Mouse (Mus musculus): ENCODE measurements at regions not wholly inside any gene's neighbourhood (a gene's known extent, or its start where the extent isn't known, plus 50 kb on each side); places are given as distances from the start of the nearest gene placed in this dataset.

DNA sequence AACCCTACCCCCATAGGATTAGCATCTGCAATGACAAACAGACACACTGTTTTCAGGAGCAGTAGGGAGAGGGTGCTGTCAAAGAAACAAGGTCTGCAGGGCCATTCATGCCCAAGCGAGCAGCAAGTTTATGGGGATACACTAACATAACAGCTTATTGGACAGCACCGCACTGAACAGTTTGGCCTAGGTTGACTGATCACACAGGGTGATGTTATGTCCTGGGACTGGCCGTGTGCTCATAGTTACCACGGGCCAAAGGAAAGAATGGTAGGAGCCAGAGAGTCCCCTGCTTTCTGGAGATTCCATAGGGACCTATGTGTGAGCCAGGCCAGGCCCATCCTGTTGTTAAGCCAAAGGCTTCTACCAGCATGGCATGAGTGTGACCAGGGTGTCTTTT is 102.8 kb downstream of the Ndufa10 start:
- peaks cover 6% of the 10 kb centered on the region; the same call in 1 of the 2 replicates for H3K4me1 ChIP-seq (ENCODE audit: control insufficient read depth, insufficient read depth, low read length)
- no peak overlapping the region for H3K4me3 ChIP-seq (ENCODE audit: low read length)
- H3K27ac ChIP-seq (ENCODE audit: low read depth, low read length), result no peak overlapping the region
- no peaks in the 10 kb centered on the region for H3K27me3 ChIP-seq (ENCODE audit: control insufficient read depth, insufficient read depth, low read length)
- no peak overlapping the region for H3K4me2 ChIP-seq (replicated peaks; ENCODE audit: low read depth, low read length)
- no peaks in the 10 kb centered on the region for H3K9me3 ChIP-seq (ENCODE audit: control insufficient read depth, low read length)
- 51% methylated on average over 4 of the region's 4 CpGs for WGBS
- no peaks in the 10 kb centered on the region for H3K36me3 ChIP-seq (ENCODE audit: control insufficient read depth, insufficient read depth, low read length)
- ATAC-seq (ENCODE audit: low FRiP score, low TSS enrichment), result no peak
- no peak overlapping the region for H3K9ac ChIP-seq (ENCODE audit: low read depth, low read length)

- no peak for ATAC-seq (ENCODE audit: low FRiP score, low TSS enrichment)
- Histone ChIP-seq H3K4me3 (ENCODE audit: low read length) (no peak overlapping the region), H3K4me2 (replicated peaks; ENCODE audit: low read depth, low read length) (no peak overlapping the region), H3K9me3 (ENCODE audit: control insufficient read depth, low read length) (no peaks in the 10 kb centered on the region), H3K9ac (ENCODE audit: low read depth, low read length) (no peak overlapping the region), H3K27me3 (ENCODE audit: control insufficient read depth, insufficient read depth, low read length) (no peaks in the 10 kb centered on the region), H3K4me1 (ENCODE audit: control insufficient read depth, insufficient read depth, low read length) (peaks cover 6% of the 10 kb centered on the region; the same call in 1 of the 2 replicates), H3K27ac (ENCODE audit: low read depth, low read length) (no peak overlapping the region), H3K36me3 (ENCODE audit: control insufficient read depth, insufficient read depth, low read length) (no peaks in the 10 kb centered on the region)
- 84% methylated on average over 5 of the region's 5 CpGs for WGBS
Measured at GRCm38 (mm10) chr1:92369972-92370371, 103.7 kb downstream of the Ndufa10 start.

GRCm38 (mm10) chr1:92366249-92366648 is 107.4 kb downstream of the Ndufa10 start:
- Histone ChIP-seq H3K4me2 (replicated peaks; ENCODE audit: low read depth, low read length) (no peak overlapping the region), H3K4me1 (ENCODE audit: control insufficient read depth, insufficient read depth, low read length) (no peaks in the 10 kb centered on the region)
- 71% methylated on average over 5 of the region's 5 CpGs for WGBS

DNA sequence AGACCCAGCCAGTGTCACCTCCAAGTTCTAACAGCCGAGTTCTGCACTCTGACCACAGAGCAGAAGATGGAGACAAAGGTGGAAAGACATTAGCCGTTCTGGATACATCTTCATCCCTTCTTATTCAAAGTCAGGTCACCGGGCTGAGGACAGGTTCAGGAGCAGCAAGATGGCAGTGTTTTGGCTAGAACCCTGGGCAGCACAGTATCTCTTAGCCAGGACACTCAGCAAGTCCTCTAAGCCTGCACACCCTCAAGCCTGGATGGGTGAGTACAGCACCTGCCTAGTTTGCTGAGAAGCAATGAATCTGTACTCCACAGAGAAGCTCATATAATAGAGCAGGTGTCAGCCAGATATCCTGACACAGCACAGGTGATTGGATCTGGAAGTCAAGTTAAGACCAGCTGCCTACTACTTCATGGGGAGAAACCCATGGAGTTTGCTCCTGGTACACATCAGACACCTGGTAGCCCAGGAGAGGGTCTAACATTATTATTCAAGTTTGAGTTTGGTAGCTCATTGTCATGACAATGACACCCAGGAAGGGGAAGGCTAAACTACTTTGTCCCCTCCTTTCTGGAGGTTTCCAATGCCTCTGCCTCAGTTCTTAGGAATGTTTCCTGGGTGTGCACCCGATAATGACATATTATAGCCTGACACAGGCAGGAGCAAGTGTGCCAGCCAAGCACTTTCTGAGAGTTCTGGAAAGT is 108.1 kb downstream of the Ndufa10 start:
- WGBS, result 76% methylated on average over 4 of the region's 4 CpGs
- Histone ChIP-seq H3K4me3 (ENCODE audit: low read length) (no peak overlapping the region), H3K4me1 (ENCODE audit: control insufficient read depth, insufficient read depth, low read length) (no peaks in the 10 kb centered on the region), H3K4me2 (replicated peaks; ENCODE audit: low read depth, low read length) (no peak overlapping the region), H3K9me3 (ENCODE audit: control insufficient read depth, low read length) (no peaks in the 10 kb centered on the region), H3K36me3 (ENCODE audit: control insufficient read depth, insufficient read depth, low read length) (no peaks in the 10 kb centered on the region), H3K27me3 (ENCODE audit: control insufficient read depth, insufficient read depth, low read length) (no peaks in the 10 kb centered on the region; the same call in 1 of the 2 replicates), H3K9ac (ENCODE audit: low read depth, low read length) (no peak overlapping the region), H3K27ac (ENCODE audit: low read depth, low read length) (no peak overlapping the region)
- no peak for ATAC-seq (ENCODE audit: low FRiP score, low TSS enrichment)

More at GRCm38 (mm10) chr1:92366249-92366648, 107.4 kb downstream of the Ndufa10 start:
- H3K4me3 ChIP-seq (ENCODE audit: low read length), result no peak overlapping the region
- no peak overlapping the region for H3K27ac ChIP-seq (ENCODE audit: low read depth, low read length)
- H3K9ac ChIP-seq (ENCODE audit: low read depth, low read length), result no peak overlapping the region
- no peaks in the 10 kb centered on the region for H3K9me3 ChIP-seq (ENCODE audit: control insufficient read depth, low read length)
- H3K27me3 ChIP-seq (ENCODE audit: control insufficient read depth, insufficient read depth, low read length), result no peaks in the 10 kb centered on the region; the same call in 1 of the 2 replicates
- no peak for ATAC-seq (ENCODE audit: low FRiP score, low TSS enrichment)
- H3K36me3 ChIP-seq (ENCODE audit: control insufficient read depth, insufficient read depth, low read length), result no peaks in the 10 kb centered on the region

DNA sequence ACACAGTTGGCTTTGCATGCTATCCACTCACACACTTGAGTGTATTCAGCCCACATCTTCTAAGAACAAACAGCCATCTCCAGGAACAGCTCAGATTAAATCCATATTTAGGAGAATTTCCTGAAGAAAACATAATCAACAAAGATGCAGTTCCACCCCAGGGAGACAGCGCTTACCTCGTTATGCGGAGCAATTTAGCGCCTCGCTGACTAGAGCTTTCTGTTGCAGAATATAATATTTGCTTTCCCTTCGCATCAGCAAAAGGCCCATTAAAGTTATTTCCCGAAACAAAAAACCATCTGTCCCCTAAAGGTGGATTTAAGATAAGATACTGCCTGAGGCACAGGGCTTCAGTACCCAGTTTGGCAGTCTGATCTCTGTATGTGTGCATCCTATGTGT is 112.0 kb downstream of the Ndufa10 start:
- Histone ChIP-seq H3K36me3 (ENCODE audit: control insufficient read depth, insufficient read depth, low read length) (no peaks in the 10 kb centered on the region), H3K9ac (ENCODE audit: low read depth, low read length) (no peak overlapping the region)

DNA sequence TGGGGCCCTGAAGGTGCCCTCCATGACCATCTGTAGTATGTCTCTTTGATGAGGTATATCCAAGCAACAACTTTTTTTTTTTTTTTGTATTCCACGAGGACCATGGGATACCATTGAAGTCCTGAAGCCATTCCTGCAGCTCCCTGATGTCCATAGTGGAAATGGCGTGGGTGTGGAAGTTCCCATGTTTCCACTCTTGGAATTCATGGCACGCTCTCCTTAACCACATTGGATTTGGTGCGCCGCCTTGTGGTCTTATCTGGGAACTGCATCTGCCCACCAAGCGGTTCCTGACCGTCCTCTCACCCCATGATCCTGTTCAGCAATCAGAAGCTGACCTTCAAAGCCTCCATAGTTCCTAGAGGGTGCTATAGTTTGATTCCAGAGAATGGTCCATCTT is 113.4 kb downstream of the Ndufa10 start:
- Histone ChIP-seq H3K9me3 (ENCODE audit: control insufficient read depth, low read length) (no peaks in the 10 kb centered on the region), H3K36me3 (ENCODE audit: control insufficient read depth, insufficient read depth, low read length) (no peaks in the 10 kb centered on the region), H3K4me2 (replicated peaks; ENCODE audit: low read depth, low read length) (no peak overlapping the region), H3K4me3 (ENCODE audit: low read length) (no peak overlapping the region), H3K9ac (ENCODE audit: low read depth, low read length) (no peak overlapping the region), H3K27me3 (ENCODE audit: control insufficient read depth, insufficient read depth, low read length) (no peaks in the 10 kb centered on the region; the same call in 1 of the 2 replicates), H3K27ac (ENCODE audit: low read depth, low read length) (no peak overlapping the region), H3K4me1 (ENCODE audit: control insufficient read depth, insufficient read depth, low read length) (no peaks in the 10 kb centered on the region)
- no peak for ATAC-seq (ENCODE audit: low FRiP score, low TSS enrichment)
- 17% methylated on average over 7 of the region's 7 CpGs for WGBS

More for the DNA sequence above, 112.0 kb downstream of the Ndufa10 start:
- Histone ChIP-seq H3K27me3 (ENCODE audit: control insufficient read depth, insufficient read depth, low read length) (no peaks in the 10 kb centered on the region; the same call in 1 of the 2 replicates), H3K4me1 (ENCODE audit: control insufficient read depth, insufficient read depth, low read length) (no peaks in the 10 kb centered on the region), H3K27ac (ENCODE audit: low read depth, low read length) (no peak overlapping the region), H3K4me2 (replicated peaks; ENCODE audit: low read depth, low read length) (no peak overlapping the region), H3K4me3 (ENCODE audit: low read length) (no peak overlapping the region), H3K9me3 (ENCODE audit: control insufficient read depth, low read length) (no peaks in the 10 kb centered on the region)
- WGBS, result 82% methylated on average over 7 of the region's 7 CpGs
- no peak for ATAC-seq (ENCODE audit: low FRiP score, low TSS enrichment)

GRCm38 (mm10) chr1:92359473-92359872 is 114.2 kb downstream of the Ndufa10 start:
- H3K4me3 ChIP-seq (ENCODE audit: low read length), result no peak overlapping the region
- H3K36me3 ChIP-seq (ENCODE audit: control insufficient read depth, insufficient read depth, low read length), result no peaks in the 10 kb centered on the region
- H3K9me3 ChIP-seq (ENCODE audit: control insufficient read depth, low read length), result no peaks in the 10 kb centered on the region
- no peak overlapping the region for H3K9ac ChIP-seq (ENCODE audit: low read depth, low read length)
- 83% methylated on average over 2 of the region's 2 CpGs for WGBS
- H3K4me1 ChIP-seq (ENCODE audit: control insufficient read depth, insufficient read depth, low read length), result no peaks in the 10 kb centered on the region
- H3K27me3 ChIP-seq (ENCODE audit: control insufficient read depth, insufficient read depth, low read length), result no peaks in the 10 kb centered on the region
- no peak overlapping the region for H3K27ac ChIP-seq (ENCODE audit: low read depth, low read length)
- ATAC-seq (ENCODE audit: low FRiP score, low TSS enrichment), result no peak
- H3K4me2 ChIP-seq (replicated peaks; ENCODE audit: low read depth, low read length), result no peak overlapping the region

- whole genome bisulfite sequencing, result 85% methylated on average over 8 of the region's 8 CpGs
- no peak overlapping the region for H3K4me3 ChIP-seq (ENCODE audit: low read length)
- no peak for ATAC-seq (ENCODE audit: low FRiP score, low TSS enrichment)
Measured at GRCm38 (mm10) chr1:92358758-92359287, 114.8 kb downstream of the Ndufa10 start.

DNA sequence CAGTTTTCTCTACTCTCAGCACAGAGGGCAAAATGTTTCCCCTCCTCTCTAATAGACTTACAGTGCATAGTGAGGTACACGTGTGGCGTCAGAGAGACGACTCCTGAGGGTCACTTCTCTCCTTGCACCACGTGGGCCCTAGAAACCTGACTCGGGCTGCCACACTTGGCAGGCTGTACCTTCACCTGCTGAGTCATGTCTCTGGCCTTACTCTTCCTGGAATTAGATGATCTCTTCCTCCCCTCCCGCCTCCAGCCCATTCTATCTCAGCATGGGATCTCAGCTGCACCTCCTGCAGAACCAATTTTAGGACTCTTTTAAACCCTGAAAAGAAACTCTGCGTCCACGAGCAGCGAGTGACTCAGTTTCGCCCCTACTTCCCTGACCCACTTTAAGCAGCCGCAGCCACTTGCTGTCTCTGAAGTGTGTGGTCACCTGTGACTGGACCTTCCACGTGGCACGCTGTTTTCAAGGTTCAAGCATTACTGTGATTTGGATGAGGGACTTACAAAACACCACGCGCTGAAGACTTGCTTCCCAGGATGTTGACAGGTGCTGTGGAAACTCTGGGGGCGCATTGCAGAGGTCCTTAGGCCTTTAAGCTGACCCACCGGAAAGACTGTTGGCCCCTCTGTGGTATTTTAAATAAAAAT is 125.2 kb downstream of the Ndufa10 start:
- Histone ChIP-seq H3K4me2 (replicated peaks; ENCODE audit: low read depth, low read length) (no peak overlapping the region), H3K9ac (ENCODE audit: low read depth, low read length) (no peak overlapping the region), H3K27me3 (ENCODE audit: control insufficient read depth, insufficient read depth, low read length) (no peaks in the 10 kb centered on the region), H3K27ac (ENCODE audit: low read depth, low read length) (no peak overlapping the region), H3K9me3 (ENCODE audit: control insufficient read depth, low read length) (no peaks in the 10 kb centered on the region), H3K36me3 (ENCODE audit: control insufficient read depth, insufficient read depth, low read length) (no peaks in the 10 kb centered on the region), H3K4me1 (ENCODE audit: control insufficient read depth, insufficient read depth, low read length) (no peaks in the 10 kb centered on the region), H3K4me3 (ENCODE audit: low read length) (no peak overlapping the region)
- ATAC-seq (ENCODE audit: low FRiP score, low TSS enrichment), result no peak
- 44% methylated on average over 17 of the region's 17 CpGs for WGBS

More at GRCm38 (mm10) chr1:92358758-92359287, 114.8 kb downstream of the Ndufa10 start:
- no peaks in the 10 kb centered on the region for H3K4me1 ChIP-seq (ENCODE audit: control insufficient read depth, insufficient read depth, low read length)
- H3K4me2 ChIP-seq (replicated peaks; ENCODE audit: low read depth, low read length), result no peak overlapping the region
- H3K27me3 ChIP-seq (ENCODE audit: control insufficient read depth, insufficient read depth, low read length), result no peaks in the 10 kb centered on the region
- H3K9me3 ChIP-seq (ENCODE audit: control insufficient read depth, low read length), result no peaks in the 10 kb centered on the region
- H3K9ac ChIP-seq (ENCODE audit: low read depth, low read length), result no peak overlapping the region
- H3K27ac ChIP-seq (ENCODE audit: low read depth, low read length), result no peak overlapping the region
- no peaks in the 10 kb centered on the region for H3K36me3 ChIP-seq (ENCODE audit: control insufficient read depth, insufficient read depth, low read length)

All from kidney, embryonic 14.5 days (tissue).